Mouse (Mus musculus): ENCODE measurements around the gene Gadd45gip1. TPM values are rescaled to one million over a fixed set of nuclear protein-coding genes. Genes with fewer than 3 reads are reported as not detected.

Gene Gadd45gip1
- polyA plus RNA-seq, 1 experiment from 2014 or later: 44.2 TPM

DNA sequence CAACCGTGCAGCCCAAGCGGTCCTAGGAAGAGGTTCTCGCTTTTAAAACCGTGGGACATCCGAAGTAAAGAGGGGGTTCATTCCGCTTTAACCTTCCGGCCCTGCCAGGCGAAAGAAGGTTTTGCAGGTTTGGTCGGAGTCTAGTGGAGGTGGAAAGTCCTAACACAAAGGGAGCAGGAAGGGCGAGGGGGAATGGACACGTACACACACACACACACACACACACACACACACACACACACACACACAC, 45.9 kb upstream of the Gadd45gip1 start:
- no peak overlapping the region for H3K27ac ChIP-seq (ENCODE audit: low read depth)
- TF ChIP-seq CTCF (IDR thresholded peaks at IDR 0.05; ENCODE audit: low read depth): no peak
- peaks cover 83% of the 10 kb centered on the region for H3K27me3 ChIP-seq (ENCODE audit: insufficient read depth, low read length)
- H3K4me2 ChIP-seq: no peak overlapping the region; the same call in 1 of the 2 replicates
- peaks cover 48% of the 10 kb centered on the region for H3K4me1 ChIP-seq (ENCODE audit: insufficient read depth)
- peak overlapping the region; percentile 16; the same call in 1 of the 2 replicates for H3K4me3 ChIP-seq (ENCODE audit: low read depth, low read length)
- 25% methylated on average over 11 of the region's 11 CpGs for WGBS
- no peak for DNase-seq
- no peaks in the 10 kb centered on the region for H3K9me3 ChIP-seq (ENCODE audit: low read depth, low read length)
- no peaks in the 10 kb centered on the region; the same call in 1 of the 2 replicates for H3K36me3 ChIP-seq (ENCODE audit: insufficient read depth)
- no peak for ATAC-seq (ENCODE audit: insufficient read depth)
- H3K9ac ChIP-seq: no peak overlapping the region

DNA sequence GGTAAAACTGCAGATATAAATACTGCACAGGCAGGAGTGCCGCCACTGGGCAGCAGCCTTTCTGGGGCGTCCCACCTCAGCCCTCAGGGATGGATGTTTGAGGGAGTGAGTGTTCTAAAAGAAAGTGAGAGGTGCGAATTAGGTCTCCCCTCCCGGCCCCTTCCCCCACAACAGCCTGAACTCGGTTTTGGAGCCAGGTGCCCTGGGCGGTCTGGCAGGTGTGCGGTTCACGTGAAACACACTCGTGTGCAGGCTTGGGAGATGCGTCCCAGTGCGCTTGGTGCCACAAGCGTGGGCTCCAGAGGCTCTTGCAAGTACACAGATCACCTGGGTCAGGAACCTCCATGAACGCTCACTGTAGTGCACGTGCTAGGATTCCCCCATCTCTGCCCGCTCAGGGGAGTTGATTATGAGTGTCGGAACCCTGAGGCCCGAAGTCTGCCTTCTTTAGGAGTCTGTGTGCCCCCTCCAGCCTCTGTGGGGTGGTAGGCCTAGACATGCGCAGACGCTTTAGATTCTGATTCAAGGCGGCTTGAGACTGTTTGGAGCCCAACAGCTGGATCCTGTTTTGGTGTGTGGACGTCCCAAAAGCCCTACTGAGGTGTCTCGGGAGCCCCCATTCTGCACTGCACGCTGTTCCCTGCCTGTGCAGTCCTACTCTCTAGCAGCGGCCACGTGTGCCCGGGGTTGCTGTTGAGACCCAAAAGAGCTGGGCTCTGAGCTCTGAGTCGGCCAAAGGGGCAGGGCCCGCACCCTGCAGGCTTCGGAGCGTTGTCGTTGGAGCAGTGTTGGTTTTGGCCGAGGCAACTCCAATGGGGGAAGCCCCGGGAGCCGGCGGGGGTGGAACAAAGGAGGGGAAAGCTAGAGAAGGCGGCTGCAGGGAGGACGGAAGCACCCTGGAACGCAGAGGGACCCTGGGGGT, 45.3 kb upstream of the Gadd45gip1 start:
- 16% methylated on average over 38 of the region's 38 CpGs for WGBS
- DNase-seq: peak; percentile 66
- TF ChIP-seq CTCF (IDR thresholded peaks at IDR 0.05; ENCODE audit: low read depth): no peak
- peak overlapping the region; percentile 45 for H3K4me2 ChIP-seq
- H3K36me3 ChIP-seq (ENCODE audit: insufficient read depth): no peaks in the 10 kb centered on the region; the same call in 1 of the 2 replicates
- peaks cover 77% of the 10 kb centered on the region for H3K27me3 ChIP-seq (ENCODE audit: insufficient read depth, low read length)
- peaks cover 53% of the 10 kb centered on the region for H3K4me1 ChIP-seq (ENCODE audit: insufficient read depth)
- H3K27ac ChIP-seq (ENCODE audit: low read depth): no peak overlapping the region
- H3K9me3 ChIP-seq (ENCODE audit: low read depth, low read length): no peaks in the 10 kb centered on the region
- H3K4me3 ChIP-seq (ENCODE audit: low read depth, low read length): peak overlapping the region; percentile 16
- ATAC-seq (ENCODE audit: insufficient read depth): peak; percentile 43
- H3K9ac ChIP-seq: no peak overlapping the region

DNA sequence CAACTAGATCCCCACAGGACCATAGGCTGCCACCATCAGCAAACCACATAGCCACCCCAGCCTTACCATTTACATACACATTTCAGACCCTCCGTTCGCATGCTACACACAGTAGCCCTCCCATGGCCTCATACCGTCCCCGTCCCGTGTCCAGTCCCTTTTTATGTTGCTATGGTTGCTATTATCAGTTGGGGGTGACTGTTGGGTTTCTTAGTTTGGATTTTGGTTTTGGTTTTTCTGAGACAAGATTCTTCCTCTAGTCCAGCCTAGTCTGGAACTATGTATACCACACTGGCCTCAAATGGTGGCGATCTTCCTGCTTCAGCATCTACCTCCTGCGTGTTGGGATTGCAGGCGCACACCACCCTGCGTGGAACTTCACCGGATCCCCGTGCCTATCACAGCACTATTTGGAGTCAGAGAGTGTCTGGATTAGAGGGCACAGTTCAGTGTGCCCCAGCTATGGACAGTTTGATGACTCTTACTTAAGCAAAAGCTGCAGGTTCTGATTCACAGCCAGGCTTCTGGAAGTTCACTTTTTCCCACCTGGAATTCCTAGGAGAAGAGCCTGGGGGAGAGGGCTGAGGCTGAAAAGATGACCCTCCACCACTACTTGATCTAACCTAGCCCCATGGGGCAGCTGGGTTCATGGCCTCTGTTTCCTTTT, 44.4 kb upstream of the Gadd45gip1 start:
- Histone ChIP-seq H3K27me3 (ENCODE audit: insufficient read depth, low read length) (peaks cover 67% of the 10 kb centered on the region), H3K36me3 (ENCODE audit: insufficient read depth) (no peaks in the 10 kb centered on the region; the same call in 1 of the 2 replicates), H3K9ac (no peak overlapping the region; the same call in 1 of the 2 replicates), H3K4me1 (ENCODE audit: insufficient read depth) (peaks cover 53% of the 10 kb centered on the region), H3K27ac (ENCODE audit: low read depth) (no peak overlapping the region), H3K9me3 (ENCODE audit: low read depth, low read length) (no peaks in the 10 kb centered on the region), H3K4me3 (ENCODE audit: low read depth, low read length) (0 out of 2 replicates have a peak overlapping the region, but pooled peaks have one; percentile 16), H3K4me2 (peak overlapping the region; percentile 45)
- WGBS: 30% methylated on average over 11 of the region's 11 CpGs
- DNase-seq: no peak
- no peak for TF ChIP-seq CTCF (IDR thresholded peaks at IDR 0.05; ENCODE audit: low read depth)
- no peak for ATAC-seq (ENCODE audit: insufficient read depth)

DNA sequence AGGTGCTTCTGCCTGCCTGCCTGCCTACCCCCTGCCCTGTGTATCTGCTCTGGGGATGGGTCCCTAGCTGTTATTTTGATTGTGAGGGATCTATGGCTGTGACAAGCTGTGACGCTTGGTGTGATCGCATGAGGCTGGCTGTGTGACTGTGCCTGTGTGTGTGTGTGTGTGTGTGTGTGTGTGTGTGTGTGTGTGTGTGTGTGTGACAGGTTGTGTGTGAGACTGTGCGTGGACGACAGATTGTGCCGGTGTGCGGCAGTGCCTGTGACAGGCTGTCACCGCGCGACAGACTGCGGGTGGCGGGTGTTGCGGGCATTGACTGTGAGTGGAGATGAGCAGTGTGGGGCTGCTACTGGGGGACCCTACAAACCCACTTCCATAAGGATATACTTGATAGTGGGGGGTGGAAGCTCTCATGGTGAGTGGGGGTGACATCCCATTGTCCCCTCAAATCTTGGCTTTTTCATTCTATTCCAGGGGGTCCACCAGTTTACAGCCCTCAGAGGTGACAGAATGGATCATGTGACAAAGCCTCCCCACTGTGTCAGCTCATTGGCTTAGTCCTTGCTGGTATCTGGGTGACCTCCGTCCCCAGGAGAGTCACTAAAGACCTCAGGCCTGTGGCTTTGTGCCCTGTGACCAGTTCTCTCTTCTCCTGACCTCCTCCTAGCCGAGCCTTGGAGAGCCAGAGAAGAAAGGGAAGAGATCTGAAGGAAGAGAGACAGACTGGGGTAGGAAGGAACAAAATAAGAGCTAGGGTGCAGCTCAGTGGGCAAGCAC, 43.6 kb upstream of the Gadd45gip1 start:
- no peak for TF ChIP-seq CTCF (IDR thresholded peaks at IDR 0.05; ENCODE audit: low read depth)
- H3K9ac ChIP-seq: no peak overlapping the region

DNA sequence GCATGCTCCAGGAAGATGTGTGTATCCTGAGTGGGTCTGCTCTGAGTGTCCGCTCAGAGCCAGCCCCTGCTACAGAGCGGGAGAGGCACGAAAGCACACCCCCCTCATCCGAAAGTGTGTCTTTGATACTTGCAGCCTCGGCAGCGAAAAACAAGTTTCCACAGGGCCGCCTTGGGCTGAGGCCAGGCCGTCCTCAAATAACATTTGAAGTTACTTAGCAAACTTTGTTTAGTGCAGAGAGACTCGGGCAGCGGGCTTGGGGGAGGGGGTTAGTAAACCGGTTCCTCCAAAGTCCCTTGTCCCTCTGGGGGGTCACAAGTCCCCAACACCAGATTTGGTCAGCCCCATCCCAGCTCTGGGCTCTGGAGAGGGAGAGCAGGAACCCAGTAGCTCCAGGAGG, 42.4 kb upstream of the Gadd45gip1 start:
- peak; percentile 11; the same call in 1 of the 2 replicates for ATAC-seq (ENCODE audit: insufficient read depth)
- WGBS: 8% methylated on average over 11 of the region's 11 CpGs
- no peak overlapping the region for H3K9ac ChIP-seq
- no peaks in the 10 kb centered on the region; the same call in 1 of the 2 replicates for H3K36me3 ChIP-seq (ENCODE audit: insufficient read depth)
- H3K9me3 ChIP-seq (ENCODE audit: low read depth, low read length): no peaks in the 10 kb centered on the region
- H3K4me3 ChIP-seq (ENCODE audit: low read depth, low read length): no peak overlapping the region
- H3K27ac ChIP-seq (ENCODE audit: low read depth): peak overlapping the region; percentile 54; the same call in 1 of the 2 replicates
- peak; percentile 89 for DNase-seq
- no peak for TF ChIP-seq CTCF (IDR thresholded peaks at IDR 0.05; ENCODE audit: low read depth)
- H3K4me1 ChIP-seq (ENCODE audit: insufficient read depth): peaks cover 57% of the 10 kb centered on the region
- H3K4me2 ChIP-seq: peak overlapping the region; percentile 47
- peaks cover 48% of the 10 kb centered on the region for H3K27me3 ChIP-seq (ENCODE audit: insufficient read depth, low read length)

More for the DNA sequence above, 43.6 kb upstream of the Gadd45gip1 start:
- no peak overlapping the region for H3K4me2 ChIP-seq
- H3K27me3 ChIP-seq (ENCODE audit: insufficient read depth, low read length): peaks cover 60% of the 10 kb centered on the region
- WGBS: 43% methylated on average over 14 of the region's 14 CpGs
- H3K36me3 ChIP-seq (ENCODE audit: insufficient read depth): no peaks in the 10 kb centered on the region; the same call in 1 of the 2 replicates
- DNase-seq: no peak
- H3K27ac ChIP-seq (ENCODE audit: low read depth): no peak overlapping the region
- ATAC-seq (ENCODE audit: insufficient read depth): no peak
- H3K4me1 ChIP-seq (ENCODE audit: insufficient read depth): peaks cover 53% of the 10 kb centered on the region
- H3K4me3 ChIP-seq (ENCODE audit: low read depth, low read length): no peak overlapping the region
- no peaks in the 10 kb centered on the region for H3K9me3 ChIP-seq (ENCODE audit: low read depth, low read length)

DNA sequence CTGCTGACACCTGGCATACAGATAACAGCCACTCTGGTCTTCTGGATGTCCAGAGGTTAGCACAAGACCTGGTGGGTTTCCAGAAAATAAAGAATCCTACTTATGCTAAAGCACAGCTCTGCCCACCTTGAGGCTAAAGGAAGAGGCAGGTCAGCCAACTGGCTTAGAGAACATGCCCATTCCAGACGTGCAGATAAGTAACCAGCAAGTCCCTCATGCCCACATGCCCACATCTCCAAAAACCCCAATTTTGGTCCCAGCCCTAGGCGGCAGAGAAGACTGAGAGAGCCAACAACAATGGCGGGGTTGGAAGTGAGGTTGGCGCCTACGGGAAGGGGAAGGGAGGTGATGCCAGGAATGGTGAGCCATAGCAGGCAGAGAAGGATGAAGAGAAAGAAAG, 42.0 kb upstream of the Gadd45gip1 start:
- no peak overlapping the region for H3K4me3 ChIP-seq (ENCODE audit: low read depth, low read length)
- H3K9me3 ChIP-seq (ENCODE audit: low read depth, low read length): no peaks in the 10 kb centered on the region
- peak overlapping the region; percentile 54; the same call in 1 of the 2 replicates for H3K27ac ChIP-seq (ENCODE audit: low read depth)
- whole genome bisulfite sequencing: 62% methylated on average over 5 of the region's 5 CpGs
- no peak for TF ChIP-seq CTCF (IDR thresholded peaks at IDR 0.05; ENCODE audit: low read depth)
- H3K36me3 ChIP-seq (ENCODE audit: insufficient read depth): no peaks in the 10 kb centered on the region; the same call in 1 of the 2 replicates
- H3K4me2 ChIP-seq: peak overlapping the region; percentile 47
- peaks cover 59% of the 10 kb centered on the region for H3K4me1 ChIP-seq (ENCODE audit: insufficient read depth)
- H3K9ac ChIP-seq: no peak overlapping the region
- DNase-seq (no peak), ATAC-seq (ENCODE audit: insufficient read depth) (no peak)
- peaks cover 43% of the 10 kb centered on the region for H3K27me3 ChIP-seq (ENCODE audit: insufficient read depth, low read length)

All from lung, embryonic 14.5 days (tissue).